Mouse (Mus musculus): ENCODE data around the gene 3110082I17Rik. TPM values are rescaled to one million over a fixed set of nuclear protein-coding genes. Genes with fewer than 3 reads are reported as not detected.

The 3110082I17Rik gene
- polyA plus RNA-seq, 1 experiment: 4.8 TPM

DNA sequence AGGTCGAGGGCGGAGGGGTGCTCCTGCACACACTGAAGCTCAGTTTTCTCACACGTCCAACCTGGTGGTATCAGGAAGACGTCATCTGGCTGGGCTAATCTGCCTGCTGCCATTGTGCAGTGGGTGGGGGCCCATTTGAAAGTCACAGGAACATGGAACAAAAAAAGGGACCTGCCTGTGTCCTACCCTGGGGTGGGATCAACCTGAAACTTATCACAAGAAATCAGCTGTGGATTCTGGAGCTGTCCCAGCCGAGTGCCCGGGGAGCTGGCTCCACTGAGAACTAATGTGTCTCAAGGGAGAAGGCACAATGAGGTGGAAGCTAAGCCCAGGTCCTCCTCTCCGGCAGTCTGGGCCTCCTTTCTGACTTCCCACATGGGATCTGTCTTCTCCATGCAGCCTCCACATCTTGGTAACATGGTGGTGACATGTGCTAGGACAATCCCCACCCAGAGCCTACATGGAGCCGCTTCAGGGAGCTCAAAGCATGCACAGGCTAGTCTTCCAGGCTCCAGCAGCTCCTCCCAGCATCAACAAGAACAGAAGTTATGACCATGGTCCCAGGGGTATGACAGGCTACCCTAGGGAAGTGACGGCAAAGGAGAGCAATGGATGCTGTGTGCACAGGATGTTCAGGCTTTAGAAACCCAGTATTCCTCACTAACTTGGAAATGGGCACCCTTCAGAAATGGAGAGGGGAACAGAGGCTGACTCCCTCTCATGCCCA is 26.3 kb downstream of the 3110082I17Rik start:
- H3K27ac ChIP-seq (ENCODE audit: insufficient read depth, low read depth, low read length): no peak overlapping the region
- H3K4me3 ChIP-seq (ENCODE audit: insufficient read depth, low read depth, low read length): no peak overlapping the region
- no peaks in the 10 kb centered on the region for H3K27me3 ChIP-seq (replicated peaks; ENCODE audit: control insufficient read depth, insufficient read depth, low read length)
- DNase-seq: no peak
- WGBS: 79% methylated on average over 9 of the region's 9 CpGs
- TF ChIP-seq POLR2A (IDR thresholded peaks at IDR 0.05; ENCODE audit: low read depth, low read length): no peak
- no peak for TF ChIP-seq CTCF (conservative IDR thresholded peaks at IDR 0.05; ENCODE audit: insufficient read depth, insufficient read length, low read depth, low read length)
- H3K4me1 ChIP-seq (ENCODE audit: control insufficient read depth, insufficient read depth, low read length): peaks cover 3% of the 10 kb centered on the region; the same call in 1 of the 2 replicates
- no peaks in the 10 kb centered on the region for H3K36me3 ChIP-seq (ENCODE audit: control insufficient read depth, insufficient read depth, low read length)

DNA sequence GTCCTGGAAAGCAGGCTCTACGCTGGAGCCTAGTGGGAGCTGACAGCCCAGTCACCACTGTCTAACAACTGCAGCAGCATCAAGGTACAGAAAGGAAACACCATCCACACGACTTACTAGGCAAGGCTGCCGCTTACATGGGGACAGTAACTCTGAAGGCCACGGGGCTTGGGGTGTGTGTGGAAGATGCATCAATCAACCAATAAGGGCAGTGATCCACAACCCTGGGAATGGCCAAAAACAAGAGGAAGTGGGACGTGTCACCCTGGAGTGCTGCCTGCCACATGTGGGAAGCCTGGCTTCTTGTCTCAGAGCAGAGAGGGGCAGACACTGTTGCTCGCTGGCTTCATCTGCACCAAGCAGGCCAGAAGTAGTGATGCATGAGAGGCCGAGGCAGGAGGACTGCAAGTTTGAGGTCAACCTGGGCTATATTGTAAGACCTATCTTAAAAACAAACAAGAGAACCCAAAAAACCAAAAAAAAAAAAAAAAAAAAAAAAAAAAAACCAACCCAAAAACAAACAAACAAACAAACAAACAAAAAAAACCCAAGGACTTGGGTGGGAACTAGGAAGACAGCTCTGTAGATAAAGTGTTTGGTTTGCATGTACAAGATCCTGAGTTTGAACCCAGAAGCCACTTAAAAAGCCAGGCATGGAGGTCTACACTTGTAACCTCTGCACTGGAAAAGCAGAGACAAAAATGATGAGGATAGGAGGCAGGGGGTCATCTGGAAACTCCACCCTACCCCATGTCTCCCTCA is 27.4 kb downstream of the 3110082I17Rik start:
- Histone ChIP-seq H3K4me3 (ENCODE audit: insufficient read depth, low read depth, low read length) (no peak overlapping the region), H3K27me3 (replicated peaks; ENCODE audit: control insufficient read depth, insufficient read depth, low read length) (no peaks in the 10 kb centered on the region)

DNA sequence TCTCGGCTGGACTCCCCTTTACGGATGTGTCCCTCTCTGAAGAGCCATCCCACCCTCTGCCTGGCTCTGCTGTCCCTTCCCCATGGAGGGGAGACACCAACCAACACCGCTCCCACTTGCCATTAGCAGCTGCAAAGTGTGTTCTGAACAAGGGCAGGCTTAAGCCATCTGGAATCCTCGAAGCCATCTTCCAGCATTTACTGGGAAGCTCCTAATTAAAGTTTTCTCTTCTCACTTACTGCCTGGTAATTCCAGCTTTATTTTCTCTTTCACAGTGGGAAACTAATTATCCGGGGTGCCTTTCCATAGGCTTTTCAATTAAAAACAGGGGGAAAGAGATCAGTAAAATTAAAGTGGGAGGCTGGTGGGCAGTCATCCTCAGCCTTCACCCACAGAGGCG is 28.0 kb downstream of the 3110082I17Rik start:
- 78% methylated on average over 6 of the region's 6 CpGs for WGBS
- TF ChIP-seq CTCF (conservative IDR thresholded peaks at IDR 0.05; ENCODE audit: insufficient read depth, insufficient read length, low read depth, low read length) (no peak), POLR2A (IDR thresholded peaks at IDR 0.05; ENCODE audit: low read depth, low read length) (no peak)
- no peak overlapping the region for H3K27ac ChIP-seq (ENCODE audit: insufficient read depth, low read depth, low read length)
- H3K36me3 ChIP-seq (ENCODE audit: control insufficient read depth, insufficient read depth, low read length): no peaks in the 10 kb centered on the region
- H3K4me3 ChIP-seq (ENCODE audit: insufficient read depth, low read depth, low read length): no peak overlapping the region
- peaks cover 3% of the 10 kb centered on the region; the same call in 1 of the 2 replicates for H3K4me1 ChIP-seq (ENCODE audit: control insufficient read depth, insufficient read depth, low read length)
- no peaks in the 10 kb centered on the region for H3K27me3 ChIP-seq (replicated peaks; ENCODE audit: control insufficient read depth, insufficient read depth, low read length)
- DNase-seq: no peak

More for the DNA sequence above, 27.4 kb downstream of the 3110082I17Rik start:
- DNase-seq: no peak
- Histone ChIP-seq H3K4me1 (ENCODE audit: control insufficient read depth, insufficient read depth, low read length) (peaks cover 3% of the 10 kb centered on the region; the same call in 1 of the 2 replicates), H3K27ac (ENCODE audit: insufficient read depth, low read depth, low read length) (no peak overlapping the region), H3K36me3 (ENCODE audit: control insufficient read depth, insufficient read depth, low read length) (no peaks in the 10 kb centered on the region)
- no peak for TF ChIP-seq POLR2A (IDR thresholded peaks at IDR 0.05; ENCODE audit: low read depth, low read length)
- 72% methylated on average over 7 of the region's 7 CpGs for WGBS

DNA sequence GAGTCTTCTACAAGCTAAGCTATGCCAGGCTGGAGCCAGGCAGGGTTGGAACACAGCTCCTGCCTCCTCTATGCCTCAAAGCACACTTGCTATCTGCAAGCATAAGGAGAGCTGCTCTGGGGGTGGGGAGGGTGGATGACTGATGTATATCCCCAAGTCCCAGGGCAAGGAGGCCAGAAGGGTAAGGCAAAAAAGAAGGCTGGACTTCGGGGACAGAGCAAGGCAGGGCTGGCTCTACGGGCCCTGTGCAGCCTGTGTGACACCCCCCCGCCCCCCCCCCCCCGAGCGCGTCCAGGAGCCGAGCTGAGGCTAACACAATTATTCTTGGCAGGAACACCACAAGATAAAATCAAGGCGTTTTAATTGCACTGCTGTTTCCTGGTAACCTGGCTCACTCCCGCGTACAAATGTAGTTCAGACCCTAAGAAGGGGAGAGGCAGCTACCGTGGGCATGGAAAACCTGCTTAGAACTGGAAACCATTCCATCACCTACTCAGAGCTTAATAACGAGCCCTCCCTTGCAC is 30.4 kb downstream of the 3110082I17Rik start:
- no peaks in the 10 kb centered on the region for H3K36me3 ChIP-seq (ENCODE audit: control insufficient read depth, insufficient read depth, low read length)
- no peaks in the 10 kb centered on the region for H3K27me3 ChIP-seq (replicated peaks; ENCODE audit: control insufficient read depth, insufficient read depth, low read length)
- peaks cover 3% of the 10 kb centered on the region; the same call in 1 of the 2 replicates for H3K4me1 ChIP-seq (ENCODE audit: control insufficient read depth, insufficient read depth, low read length)
- H3K27ac ChIP-seq (ENCODE audit: insufficient read depth, low read depth, low read length): peak overlapping the region; percentile 53
- TF ChIP-seq POLR2A (IDR thresholded peaks at IDR 0.05; ENCODE audit: low read depth, low read length): no peak
- TF ChIP-seq CTCF (conservative IDR thresholded peaks at IDR 0.05; ENCODE audit: insufficient read depth, insufficient read length, low read depth, low read length): no peak
- peak; percentile 68 for DNase-seq
- no peak overlapping the region for H3K4me3 ChIP-seq (ENCODE audit: insufficient read depth, low read depth, low read length)
- WGBS: 12% methylated on average over 12 of the region's 12 CpGs

DNA sequence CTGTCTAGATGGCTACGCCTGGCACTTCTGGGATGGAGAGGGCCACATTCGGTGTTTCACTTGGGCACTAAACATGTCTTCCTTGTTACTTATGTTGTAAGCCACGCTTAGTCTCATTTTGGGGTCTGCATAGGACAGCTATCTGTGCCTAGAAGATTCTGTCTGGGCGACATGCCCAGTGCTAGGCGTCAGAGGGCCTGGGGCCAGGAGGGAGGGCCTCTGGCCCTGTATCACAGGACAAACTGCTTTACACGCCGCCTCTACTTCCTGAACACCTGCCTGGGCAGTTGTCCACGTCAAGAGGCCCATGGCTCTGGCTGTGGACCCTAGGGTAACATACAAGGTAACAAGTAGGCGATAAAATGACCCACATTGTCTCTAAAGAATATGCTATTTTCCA is 32.3 kb downstream of the 3110082I17Rik start:
- Histone ChIP-seq H3K36me3 (ENCODE audit: control insufficient read depth, insufficient read depth, low read length) (no peaks in the 10 kb centered on the region), H3K4me1 (ENCODE audit: control insufficient read depth, insufficient read depth, low read length) (peaks cover 3% of the 10 kb centered on the region; the same call in 1 of the 2 replicates), H3K27ac (ENCODE audit: insufficient read depth, low read depth, low read length) (no peak overlapping the region), H3K27me3 (replicated peaks; ENCODE audit: control insufficient read depth, insufficient read depth, low read length) (no peaks in the 10 kb centered on the region), H3K4me3 (ENCODE audit: insufficient read depth, low read depth, low read length) (no peak overlapping the region)
- no peak for DNase-seq
- TF ChIP-seq POLR2A (IDR thresholded peaks at IDR 0.05; ENCODE audit: low read depth, low read length) (no peak), CTCF (conservative IDR thresholded peaks at IDR 0.05; ENCODE audit: insufficient read depth, insufficient read length, low read depth, low read length) (no peak)
- whole genome bisulfite sequencing: 68% methylated on average over 9 of the region's 9 CpGs

DNA sequence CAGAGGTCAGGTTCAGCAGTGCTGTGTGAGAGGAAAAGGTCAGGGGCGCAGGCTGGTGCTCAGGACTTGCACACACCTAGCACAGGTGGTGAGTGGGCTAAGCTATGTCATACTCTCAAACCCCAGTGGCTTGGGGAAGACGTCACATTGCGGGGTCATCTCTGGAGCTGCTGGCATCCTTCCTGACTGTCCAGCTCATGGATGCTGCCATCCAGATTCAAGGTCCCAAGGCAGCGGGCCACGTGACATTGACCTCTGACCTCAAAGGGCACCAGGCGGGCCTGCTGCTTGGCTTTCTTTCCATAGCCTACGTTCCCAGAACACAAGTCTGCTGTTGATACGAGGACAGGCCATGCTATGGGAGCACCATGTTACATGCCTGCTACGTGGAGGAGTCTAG is 33.3 kb downstream of the 3110082I17Rik start:
- Histone ChIP-seq H3K36me3 (ENCODE audit: control insufficient read depth, insufficient read depth, low read length) (no peaks in the 10 kb centered on the region), H3K4me1 (ENCODE audit: control insufficient read depth, insufficient read depth, low read length) (peaks cover 3% of the 10 kb centered on the region; the same call in 1 of the 2 replicates), H3K27me3 (replicated peaks; ENCODE audit: control insufficient read depth, insufficient read depth, low read length) (no peaks in the 10 kb centered on the region), H3K4me3 (ENCODE audit: insufficient read depth, low read depth, low read length) (no peak overlapping the region), H3K27ac (ENCODE audit: insufficient read depth, low read depth, low read length) (no peak overlapping the region)
- 88% methylated on average over 9 of the region's 9 CpGs for WGBS
- TF ChIP-seq POLR2A (IDR thresholded peaks at IDR 0.05; ENCODE audit: low read depth, low read length) (no peak), CTCF (conservative IDR thresholded peaks at IDR 0.05; ENCODE audit: insufficient read depth, insufficient read length, low read depth, low read length) (no peak)
- DNase-seq: no peak

DNA sequence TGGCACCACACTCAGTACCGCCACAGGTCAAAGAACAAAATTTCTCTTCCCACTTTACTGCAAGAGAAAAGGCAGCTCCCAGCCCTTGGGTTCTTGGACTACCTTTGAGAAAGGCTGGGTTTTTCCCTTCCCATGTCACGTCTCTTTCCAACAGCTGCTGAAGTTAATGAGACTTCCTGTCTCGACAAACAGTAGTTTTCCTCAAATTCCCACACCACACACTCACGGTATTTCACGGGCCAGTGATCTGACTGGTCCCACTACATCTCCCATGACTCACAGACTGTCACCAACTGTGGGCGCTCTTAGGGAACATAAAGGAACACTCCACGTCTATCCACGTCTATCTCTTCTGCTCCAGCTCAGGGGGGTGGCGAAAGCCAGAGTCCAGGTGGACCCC is 35.1 kb downstream of the 3110082I17Rik start:
- TF ChIP-seq POLR2A (IDR thresholded peaks at IDR 0.05; ENCODE audit: low read depth, low read length): no peak
- no peak for TF ChIP-seq CTCF (conservative IDR thresholded peaks at IDR 0.05; ENCODE audit: insufficient read depth, insufficient read length, low read depth, low read length)
- H3K4me3 ChIP-seq (ENCODE audit: insufficient read depth, low read depth, low read length): no peak overlapping the region
- no peak overlapping the region for H3K27ac ChIP-seq (ENCODE audit: insufficient read depth, low read depth, low read length)
- DNase-seq: no peak
- H3K4me1 ChIP-seq (ENCODE audit: control insufficient read depth, insufficient read depth, low read length): peaks cover 2% of the 10 kb centered on the region; the same call in 1 of the 2 replicates
- no peaks in the 10 kb centered on the region for H3K27me3 ChIP-seq (replicated peaks; ENCODE audit: control insufficient read depth, insufficient read depth, low read length)
- no peaks in the 10 kb centered on the region for H3K36me3 ChIP-seq (ENCODE audit: control insufficient read depth, insufficient read depth, low read length)
- WGBS: 39% methylated on average over 9 of the region's 9 CpGs
